Mouse (Mus musculus): ENCODE measurements around the gene Bpifb5. TPM values are rescaled to one million over a fixed set of nuclear protein-coding genes. Genes with fewer than 3 reads are reported as not detected.
"Not testable (repeated sequence)": the region's sequence is repeated elsewhere in the genome, so short reads cannot be mapped to it uniquely, and the experiment has no call there.

Bpifb5 gene
- polyA plus RNA-seq, 1 experiment: not detected

GRCm38 (mm10) chr2:154227830-154228229 is 4.3 kb downstream of the Bpifb5 start:
- H3K27ac ChIP-seq (ENCODE audit: insufficient read depth, low read depth, low read length): no peak overlapping the region
- H3K4me1 ChIP-seq (ENCODE audit: control insufficient read depth, insufficient read depth, low read length): peaks cover 6% of the 10 kb centered on the region
- TF ChIP-seq CTCF (IDR thresholded peaks at IDR 0.05; ENCODE audit: low read depth, low read length) (no peak), POLR2A (IDR thresholded peaks at IDR 0.05; ENCODE audit: borderline replicate concordance, low read depth, low read length) (no peak)
- H3K4me3 ChIP-seq (ENCODE audit: insufficient read depth, low read length): no peak overlapping the region

- TF ChIP-seq POLR2A (IDR thresholded peaks at IDR 0.05; ENCODE audit: borderline replicate concordance, low read depth, low read length) (no peak), CTCF (IDR thresholded peaks at IDR 0.05; ENCODE audit: low read depth, low read length) (no peak)
- H3K27ac ChIP-seq (ENCODE audit: insufficient read depth, low read depth, low read length): no peak overlapping the region
- H3K4me3 ChIP-seq (ENCODE audit: insufficient read depth, low read length): no peak overlapping the region
- H3K4me1 ChIP-seq (ENCODE audit: control insufficient read depth, insufficient read depth, low read length): no peaks in the 10 kb centered on the region
These were observed 9.9 kb downstream of the Bpifb5 start for GRCm38 (mm10) chr2:154233426-154233825.

GRCm38 (mm10) chr2:154240771-154241170 is 17.2 kb downstream of the Bpifb5 start:
- TF ChIP-seq CTCF (IDR thresholded peaks at IDR 0.05; ENCODE audit: low read depth, low read length) (no peak), POLR2A (IDR thresholded peaks at IDR 0.05; ENCODE audit: borderline replicate concordance, low read depth, low read length) (no peak)
- Histone ChIP-seq H3K4me1 (ENCODE audit: control insufficient read depth, insufficient read depth, low read length) (no peaks in the 10 kb centered on the region), H3K4me3 (ENCODE audit: insufficient read depth, low read length) (no peak overlapping the region), H3K27ac (ENCODE audit: insufficient read depth, low read depth, low read length) (no peak overlapping the region)

GRCm38 (mm10) chr2:154242726-154243125 is 19.2 kb downstream of the Bpifb5 start:
- H3K4me1 ChIP-seq (ENCODE audit: control insufficient read depth, insufficient read depth, low read length); H3K4me3 ChIP-seq (ENCODE audit: insufficient read depth, low read length); H3K27ac ChIP-seq (ENCODE audit: insufficient read depth, low read depth, low read length): not testable (repeated sequence)

GRCm38 (mm10) chr2:154243356-154244036 is 20.0 kb downstream of the Bpifb5 start:
- TF ChIP-seq CTCF (IDR thresholded peaks at IDR 0.05; ENCODE audit: low read depth, low read length): no peak
- TF ChIP-seq POLR2A (IDR thresholded peaks at IDR 0.05; ENCODE audit: borderline replicate concordance, low read depth, low read length): no peak
- H3K4me3 ChIP-seq (ENCODE audit: insufficient read depth, low read length): no peak overlapping the region

GRCm38 (mm10) chr2:154245322-154245721 is 21.8 kb downstream of the Bpifb5 start:
- Histone ChIP-seq H3K27ac (ENCODE audit: insufficient read depth, low read depth, low read length) (no peak overlapping the region), H3K4me3 (ENCODE audit: insufficient read depth, low read length) (no peak overlapping the region), H3K4me1 (ENCODE audit: control insufficient read depth, insufficient read depth, low read length) (no peaks in the 10 kb centered on the region)
- TF ChIP-seq POLR2A (IDR thresholded peaks at IDR 0.05; ENCODE audit: borderline replicate concordance, low read depth, low read length): no peak
- TF ChIP-seq CTCF (IDR thresholded peaks at IDR 0.05; ENCODE audit: low read depth, low read length): no peak

More at GRCm38 (mm10) chr2:154243356-154244036, 20.0 kb downstream of the Bpifb5 start:
- no peak overlapping the region for H3K27ac ChIP-seq (ENCODE audit: insufficient read depth, low read depth, low read length)
- no peaks in the 10 kb centered on the region for H3K4me1 ChIP-seq (ENCODE audit: control insufficient read depth, insufficient read depth, low read length)

- not testable (repeated sequence) for H3K27ac ChIP-seq (ENCODE audit: insufficient read depth, low read depth, low read length); H3K4me1 ChIP-seq (ENCODE audit: control insufficient read depth, insufficient read depth, low read length); H3K4me3 ChIP-seq (ENCODE audit: insufficient read depth, low read length)
These were observed 31.7 kb downstream of the Bpifb5 start for GRCm38 (mm10) chr2:154255254-154255653.

- no peaks in the 10 kb centered on the region; the same call in 1 of the 2 replicates for H3K4me1 ChIP-seq (ENCODE audit: control insufficient read depth, insufficient read depth, low read length)
- H3K27ac ChIP-seq (ENCODE audit: insufficient read depth, low read depth, low read length): no peak overlapping the region
- TF ChIP-seq POLR2A (IDR thresholded peaks at IDR 0.05; ENCODE audit: borderline replicate concordance, low read depth, low read length) (no peak), CTCF (IDR thresholded peaks at IDR 0.05; ENCODE audit: low read depth, low read length) (no peak)
- H3K4me3 ChIP-seq (ENCODE audit: insufficient read depth, low read length): no peak overlapping the region
These were observed 32.2 kb downstream of the Bpifb5 start for GRCm38 (mm10) chr2:154255770-154256169.

- H3K4me1 ChIP-seq (ENCODE audit: control insufficient read depth, insufficient read depth, low read length); H3K27ac ChIP-seq (ENCODE audit: insufficient read depth, low read depth, low read length): not testable (repeated sequence)
These were observed 34.0 kb downstream of the Bpifb5 start, which contains the start of gene Bpifb9a for GRCm38 (mm10) chr2:154257554-154257953. Bpifb9a (plus strand) TSS chr2:154257854.

GRCm38 (mm10) chr2:154264397-154264796 is 40.9 kb downstream of the Bpifb5 start:
- H3K27ac ChIP-seq (ENCODE audit: insufficient read depth, low read depth, low read length): peak overlapping the region; percentile 21; the same call in 1 of the 2 replicates
- H3K4me1 ChIP-seq (ENCODE audit: control insufficient read depth, insufficient read depth, low read length); H3K4me3 ChIP-seq (ENCODE audit: insufficient read depth, low read length): not testable (repeated sequence)

More at GRCm38 (mm10) chr2:154257554-154257953, 34.0 kb downstream of the Bpifb5 start, which contains the start of gene Bpifb9a:
- not testable (repeated sequence) for H3K4me3 ChIP-seq (ENCODE audit: insufficient read depth, low read length)

Other genes starting within 250 kb of the Bpifb5 start
- gene Bpifa6, start 248.8 kb upstream of the Bpifb5 start, polyA plus RNA-seq (2012; ENCODE audit: insufficient read depth, insufficient read length, missing spikeins): not detected in 2 replicates
- not detected in 2 replicates for gene Bpifa2, start 215.5 kb upstream of the Bpifb5 start, polyA plus RNA-seq (2012; ENCODE audit: insufficient read depth, insufficient read length, missing spikeins)
- gene Bpifa3, start 93.4 kb upstream of the Bpifb5 start, polyA plus RNA-seq (2012; ENCODE audit: insufficient read depth, insufficient read length, missing spikeins): not detected in 2 replicates
- not detected in 2 replicates for gene Bpifa1, start 80.9 kb upstream of the Bpifb5 start, polyA plus RNA-seq (2012; ENCODE audit: insufficient read depth, insufficient read length, missing spikeins)
- not detected in 2 replicates for gene Bpifa5, start 61.1 kb upstream of the Bpifb5 start, polyA plus RNA-seq (2012; ENCODE audit: insufficient read depth, insufficient read length, missing spikeins)
- not detected in 2 replicates for gene Bpifb1, start 32.9 kb upstream of the Bpifb5 start, polyA plus RNA-seq (2012; ENCODE audit: insufficient read depth, insufficient read length, missing spikeins)
- not detected in 2 replicates for gene Bpifb9a, start 34.1 kb downstream of the Bpifb5 start, polyA plus RNA-seq (2012; ENCODE audit: insufficient read depth, insufficient read length, missing spikeins)
- not detected in 2 replicates for gene Bpifb9b, start 83.5 kb downstream of the Bpifb5 start, polyA plus RNA-seq (2012; ENCODE audit: insufficient read depth, insufficient read length, missing spikeins)
- gene Cdk5rap1, start 149.3 kb downstream of the Bpifb5 start, polyA plus RNA-seq (2012; ENCODE audit: insufficient read depth, insufficient read length, missing spikeins): 9.0 and 11.2 TPM in 2 replicates
- gene Snta1, start 184.4 kb downstream of the Bpifb5 start, polyA plus RNA-seq (2012; ENCODE audit: insufficient read depth, insufficient read length, missing spikeins): 20.4 and 22.5 TPM in 2 replicates
- 16.5 TPM in 2 replicates for gene Cbfa2t2, start 212.7 kb downstream of the Bpifb5 start, polyA plus RNA-seq (2012; ENCODE audit: insufficient read depth, insufficient read length, missing spikeins)

All from bone marrow macrophage, adult 2 months (primary cell).